Mouse (Mus musculus) adrenal gland, postnatal 4 days (tissue): ENCODE data around the gene Zmynd11. TPM values are rescaled to one million over a fixed set of nuclear protein-coding genes. Genes with fewer than 3 reads are reported as not detected.

Experiments used
- DNase-seq, 2 experiments: peaks; one replicate each; pipeline ENCODE4 v3.0.0; 2021 to 2022; ENCODE audit warnings: low spot score in 2 of 2, mixed read lengths in 2 of 2
- total RNA-seq, 2 experiments: library from RNA; stranded (reverse); gene quantifications; 2 replicates each; pipeline ENCODE4 v1.2.3; 2021

Zmynd11 gene
- total RNA-seq, 2 experiments from 2014 or later = 162 to 172 TPM

GRCm38 (mm10) chr13:9715224-9715623, 49.9 kb downstream of the Zmynd11 start:
- no peak for DNase-seq

GRCm38 (mm10) chr13:9713462-9714134, 51.5 kb downstream of the Zmynd11 start:
- DNase-seq = no peak

GRCm38 (mm10) chr13:9712971-9713370, 52.2 kb downstream of the Zmynd11 start:
- no peak for DNase-seq

GRCm38 (mm10) chr13:9712409-9712808, 52.7 kb downstream of the Zmynd11 start:
- no peak for DNase-seq

- no peak for DNase-seq
These were observed 56.5 kb downstream of the Zmynd11 start for GRCm38 (mm10) chr13:9708433-9709240.

- DNase-seq = no peak
These were observed 58.4 kb downstream of the Zmynd11 start for GRCm38 (mm10) chr13:9706720-9707119.

- no peak for DNase-seq
These were observed 62.4 kb downstream of the Zmynd11 start for GRCm38 (mm10) chr13:9702615-9703235.

- DNase-seq = no peak
These were observed 67.8 kb downstream of the Zmynd11 start for GRCm38 (mm10) chr13:9697340-9697739.

GRCm38 (mm10) chr13:9695809-9696208, 69.3 kb downstream of the Zmynd11 start:
- DNase-seq = no peak

GRCm38 (mm10) chr13:9695403-9695802, 69.7 kb downstream of the Zmynd11 start:
- no peak for DNase-seq

- DNase-seq = no peak
These were observed 70.5 kb downstream of the Zmynd11 start for GRCm38 (mm10) chr13:9694651-9695050.

- DNase-seq = no peak
These were observed 72.3 kb downstream of the Zmynd11 start for GRCm38 (mm10) chr13:9692876-9693275.

GRCm38 (mm10) chr13:9689366-9689765, 75.8 kb downstream of the Zmynd11 start:
- DNase-seq = no peak

GRCm38 (mm10) chr13:9686765-9687164, 78.4 kb downstream of the Zmynd11 start:
- DNase-seq = no peak

GRCm38 (mm10) chr13:9686261-9686660, 78.9 kb downstream of the Zmynd11 start:
- no peak for DNase-seq

- no peak for DNase-seq
These were observed 80.8 kb downstream of the Zmynd11 start for GRCm38 (mm10) chr13:9684153-9684923.

- DNase-seq = no peak
These were observed 81.8 kb downstream of the Zmynd11 start for GRCm38 (mm10) chr13:9683280-9683679.

- DNase-seq = no peak
These were observed 83.6 kb downstream of the Zmynd11 start for GRCm38 (mm10) chr13:9681492-9681891.

GRCm38 (mm10) chr13:9674126-9674525, 91.0 kb downstream of the Zmynd11 start:
- no peak for DNase-seq

GRCm38 (mm10) chr13:9669246-9669645, 95.9 kb downstream of the Zmynd11 start:
- no peak for DNase-seq

GRCm38 (mm10) chr13:9667954-9668496, 97.1 kb downstream of the Zmynd11 start:
- DNase-seq = no peak
